Mouse (Mus musculus) liver, embryonic 14.5 days (tissue): ENCODE measurements around the gene Hormad2. TPM values are rescaled to one million over a fixed set of nuclear protein-coding genes. Genes with fewer than 3 reads are reported as not detected.

Experiments used
- ATAC-seq: fragments of 200-750 bp; cut with Nextera tagmentation; 2 replicates; pipeline ENCODE4 v1.8.0; 2017; ENCODE audit warnings: moderate number of reproducible peaks, mild to moderate bottlenecking, moderate library complexity; ENCODE audit not compliant: insufficient read depth
- DNase-seq, 3 experiments: peaks; one replicate each; pipeline ENCODE4 v3.0.0-alpha.2; 2012 to 2013; ENCODE audit warnings: low read depth in 3 of 3, low spot score in 3 of 3
- H3K27ac ChIP-seq: fragments of 300-500 bp; sonication (generic); 2 replicates; pipeline ENCODE4 v1.5.1; 2014; ENCODE audit warnings: moderate library complexity, mild to moderate bottlenecking, control low read depth, inconsistent platforms
- H3K27me3 ChIP-seq: fragments of 300-500 bp; sonication (generic); 2 replicates; pipeline ENCODE4 v1.6.1; 2014; ENCODE audit warnings: mild to moderate bottlenecking, low read length, moderate library complexity; ENCODE audit not compliant: control insufficient read depth, insufficient read depth
- H3K36me3 ChIP-seq: fragments of 300-500 bp; sonication (generic); replicated peaks from 2 replicates; pipeline ENCODE4 v1.6.1; 2014; ENCODE audit warnings: low read depth; ENCODE audit not compliant: control insufficient read depth, insufficient read depth
- H3K4me1 ChIP-seq, 2 experiments: fragments of 200-500 bp in 1 of 2; fragments of 300-500 bp in 1 of 2; sonication (generic) in 1 of 2; replicated peaks; 2 replicates each; pipeline ENCODE4 v1.6.1; 2012 to 2014; ENCODE audit warnings: antibody characterized with exemption in 1 of 2, inconsistent platforms in 1 of 2, low read length in 1 of 2; ENCODE audit not compliant: control insufficient read depth in 2 of 2, insufficient read depth in 2 of 2
- H3K4me2 ChIP-seq: fragments of 300-500 bp; sonication (generic); 2 replicates; pipeline ENCODE4 v1.6.1; 2014; ENCODE audit warnings: low read depth, mild to moderate bottlenecking, control low read depth, moderate library complexity
- H3K4me3 ChIP-seq, 2 experiments: fragments of 200-500 bp in 1 of 2; fragments of 300-500 bp in 1 of 2; sonication (generic) in 1 of 2; 2 replicates each; pipeline ENCODE4 v1.5.1; 2012 to 2014; ENCODE audit warnings: low read depth in 2 of 2, low read length in 2 of 2, mild to moderate bottlenecking in 2 of 2, control low read depth in 1 of 2, inconsistent platforms in 1 of 2, moderate library complexity in 1 of 2; ENCODE audit not compliant: insufficient read depth in 1 of 2
- H3K9ac ChIP-seq: fragments of 300-500 bp; sonication (generic); replicated peaks from 2 replicates; pipeline ENCODE4 v1.6.1; 2014; ENCODE audit warnings: mild to moderate bottlenecking, control low read depth, moderate library complexity
- H3K9me3 ChIP-seq: fragments of 300-500 bp; sonication (generic); 2 replicates; pipeline ENCODE4 v1.6.1; 2016; ENCODE audit warnings: low read length, mixed read lengths; ENCODE audit not compliant: control insufficient read depth
- CTCF ChIP-seq: IDR thresholded peaks from 2 replicates; pipeline ENCODE4 v1.5.1; 2016; ENCODE audit warnings: antibody characterized with exemption, low read depth, control low read depth
- EP300 ChIP-seq: IDR thresholded peaks from 2 replicates; pipeline ENCODE4 v1.6.1; 2016; ENCODE audit warnings: antibody characterized with exemption, low read depth
- WGBS: fragments of 180-500 bp; shearing (Covaris S2); extraction: QIAGEN DNeasy Blood & Tissue Kit; methylation state at CpG from one replicate; pipeline ENCODE4 v1.1.7; 2014; ENCODE audit not compliant: insufficient replicate concordance; 5-methylcytosine and 5-hydroxymethylcytosine counted together
- polyA plus RNA-seq, 2 experiments: library from polyadenylated mRNA; depleted of rRNA in 1 of 2; stranded (reverse) in 1 of 2; unstranded in 1 of 2; fragments of >200 nt; fragmentation: Nextera tagmentation in 1 of 2; extraction: Ambion mirVana in 1 of 2; gene quantifications; 2 replicates each; pipeline versions ENCODE4 v1.2.1 to v1.2.3; 2012 to 2014

Hormad2 gene
- polyA plus RNA-seq, 2 experiments, result 0.32 to 0.33 TPM

- H3K36me3 ChIP-seq, result no peaks in the 10 kb centered on the region
- H3K4me1 ChIP-seq, result no peaks in the 10 kb centered on the region
- H3K4me3 ChIP-seq, result no peak overlapping the region
- H3K4me2 ChIP-seq, result no peak overlapping the region
- ATAC-seq (no peak), DNase-seq (no peak)
- no peak overlapping the region for H3K27ac ChIP-seq
- WGBS, result 43% methylated on average over 5 of the region's 5 CpGs
- no peak for TF ChIP-seq EP300
- no peak for TF ChIP-seq CTCF
- H3K9ac ChIP-seq, result no peak overlapping the region
- H3K9me3 ChIP-seq, result no peaks in the 10 kb centered on the region
- H3K27me3 ChIP-seq, result no peaks in the 10 kb centered on the region
Observed at GRCm38 (mm10) chr11:4355430-4355829, 85.5 kb downstream of the Hormad2 start.

- H3K4me2 ChIP-seq, result no peak overlapping the region
- H3K27me3 ChIP-seq, result no peaks in the 10 kb centered on the region
- no peaks in the 10 kb centered on the region for H3K9me3 ChIP-seq
- H3K36me3 ChIP-seq, result no peaks in the 10 kb centered on the region
- no peak overlapping the region for H3K4me3 ChIP-seq
- DNase-seq (no peak), ATAC-seq (no peak)
- TF ChIP-seq EP300 (no peak), CTCF (no peak)
- no peak overlapping the region for H3K9ac ChIP-seq
- H3K27ac ChIP-seq, result no peak overlapping the region
- H3K4me1 ChIP-seq, result no peaks in the 10 kb centered on the region
- 64% methylated on average over 3 of the region's 3 CpGs for WGBS
Observed at GRCm38 (mm10) chr11:4352637-4353036, 88.3 kb downstream of the Hormad2 start.

GRCm38 (mm10) chr11:4343926-4344325 is 97.0 kb downstream of the Hormad2 start:
- no peak overlapping the region for H3K4me2 ChIP-seq
- no peaks in the 10 kb centered on the region for H3K9me3 ChIP-seq
- no peaks in the 10 kb centered on the region for H3K36me3 ChIP-seq
- WGBS, result 18% methylated on average over 4 of the region's 4 CpGs
- H3K27ac ChIP-seq, result no peak overlapping the region
- no peaks in the 10 kb centered on the region for H3K27me3 ChIP-seq
- no peak overlapping the region for H3K4me3 ChIP-seq
- H3K9ac ChIP-seq, result no peak overlapping the region
- ATAC-seq (no peak), DNase-seq (no peak)
- TF ChIP-seq CTCF (no peak), EP300 (no peak)
- peaks cover 0 to 4% of the 10 kb centered on the region in 2 experiments; a peak in 2 of 4 replicates for H3K4me1 ChIP-seq

GRCm38 (mm10) chr11:4342027-4342426 is 98.9 kb downstream of the Hormad2 start:
- Histone ChIP-seq H3K36me3 (no peaks in the 10 kb centered on the region), H3K4me1 (peaks cover 0 to 5% of the 10 kb centered on the region in 2 experiments; a peak in 2 of 4 replicates), H3K9me3 (no peaks in the 10 kb centered on the region), H3K9ac (no peak overlapping the region), H3K27me3 (no peaks in the 10 kb centered on the region), H3K4me3 (no peak overlapping the region), H3K27ac (no peak overlapping the region), H3K4me2 (no peak overlapping the region)
- no peak for TF ChIP-seq CTCF
- TF ChIP-seq EP300, result no peak
- WGBS, result 58% methylated on average over 7 of the region's 7 CpGs
- ATAC-seq (no peak), DNase-seq (no peak)

GRCm38 (mm10) chr11:4340109-4340779 is 100.7 kb downstream of the Hormad2 start:
- DNase-seq, result no peak
- ATAC-seq, result no peak
- H3K36me3 ChIP-seq, result no peaks in the 10 kb centered on the region
- WGBS, result 70% methylated on average over 9 of the region's 9 CpGs
- H3K27ac ChIP-seq, result no peak overlapping the region
- H3K4me2 ChIP-seq, result no peak overlapping the region
- H3K4me1 ChIP-seq, result peaks cover 0 to 9% of the 10 kb centered on the region in 2 experiments; a peak in 2 of 4 replicates
- H3K9me3 ChIP-seq, result no peaks in the 10 kb centered on the region
- no peak overlapping the region for H3K4me3 ChIP-seq
- H3K27me3 ChIP-seq, result no peaks in the 10 kb centered on the region
- H3K9ac ChIP-seq, result no peak overlapping the region
- TF ChIP-seq CTCF, result no peak
- no peak for TF ChIP-seq EP300
